Mouse (Mus musculus): ENCODE results near the gene Zg16. TPM values are rescaled to one million over a fixed set of nuclear protein-coding genes. Genes with fewer than 3 reads are reported as not detected.

The Zg16 gene
- total RNA-seq, 1 experiment from 2014 or later, result not detected

GRCm38 (mm10) chr7:127073221-127073620 lies 13.9 kb downstream of the Zg16 start:
- DNase-seq, result peak; percentile 68

GRCm38 (mm10) chr7:127070871-127071413 lies 16.2 kb downstream of the Zg16 start:
- DNase-seq, result no peak

GRCm38 (mm10) chr7:127066317-127066716 lies 20.8 kb downstream of the Zg16 start:
- peak; percentile 37 for DNase-seq

- no peak for DNase-seq
Observed at GRCm38 (mm10) chr7:127065538-127065937, 21.6 kb downstream of the Zg16 start.

- no peak for DNase-seq
Observed at GRCm38 (mm10) chr7:127055026-127055585, 32.0 kb downstream of the Zg16 start.

GRCm38 (mm10) chr7:127041851-127042672 lies 45.1 kb downstream of the Zg16 start, which contains the start of gene Kif22:
TSS of gene Kif22 (minus strand) at chr7:127042471.
- peak; percentile 94 for DNase-seq

- DNase-seq, result no peak
Observed at GRCm38 (mm10) chr7:127031244-127031643, 55.9 kb downstream of the Zg16 start.

GRCm38 (mm10) chr7:127030172-127030571 lies 57.0 kb downstream of the Zg16 start:
- DNase-seq, result no peak

- DNase-seq, result peak; percentile 43
Observed at GRCm38 (mm10) chr7:127027885-127028284, 59.2 kb downstream of the Zg16 start.

GRCm38 (mm10) chr7:127026984-127027726 lies 60.0 kb downstream of the Zg16 start, which contains the start of gene Maz:
TSS of gene Maz (minus strand) at chr7:127027037.
- DNase-seq, result peak; percentile 99

GRCm38 (mm10) chr7:127026616-127026983 lies 60.5 kb downstream of the Zg16 start:
- DNase-seq, result no peak

- peak; percentile 81 for DNase-seq
Observed at GRCm38 (mm10) chr7:127026161-127026600, 60.9 kb downstream of the Zg16 start.

GRCm38 (mm10) chr7:127025556-127026160 lies 61.5 kb downstream of the Zg16 start:
- DNase-seq, result peak; percentile 82

GRCm38 (mm10) chr7:127024755-127025555 lies 62.2 kb downstream of the Zg16 start:
- DNase-seq, result peak; percentile 90

- DNase-seq, result no peak
Observed at GRCm38 (mm10) chr7:127023896-127024690, 63.0 kb downstream of the Zg16 start.

- DNase-seq, result no peak
Observed at GRCm38 (mm10) chr7:127023272-127023691, 63.8 kb downstream of the Zg16 start.

- no peak for DNase-seq
Observed at GRCm38 (mm10) chr7:127022528-127023271, 64.4 kb downstream of the Zg16 start.

GRCm38 (mm10) chr7:127021563-127022527 lies 65.3 kb downstream of the Zg16 start:
- DNase-seq, result no peak

Measured in adrenal gland, postnatal 14 days (tissue).